Mouse (Mus musculus) heart, embryonic 13.5 days (tissue): ENCODE measurements around the gene Fcna. TPM values are rescaled to one million over a fixed set of nuclear protein-coding genes. Genes with fewer than 3 reads are reported as not detected.
A peak's percentile ranks its signal among the peaks of the same experiment; 100 is the strongest.

Experiments used
- ATAC-seq: fragments of 200-750 bp; cut with Nextera tagmentation; 2 replicates; pipeline ENCODE4 v1.8.0; 2017; ENCODE audit warnings: moderate TSS enrichment; ENCODE audit not compliant: insufficient number of reproducible peaks, low FRiP score, low TSS enrichment; ENCODE audit errors: extremely low read depth
- H3K27ac ChIP-seq: fragments of 300-500 bp; sonication (generic); replicated peaks from 2 replicates; pipeline ENCODE4 v1.5.1; 2015; ENCODE audit warnings: moderate library complexity, mild to moderate bottlenecking, inconsistent platforms
- H3K27me3 ChIP-seq: fragments of 300-500 bp; sonication (generic); replicated peaks from 2 replicates; pipeline ENCODE4 v1.6.1; 2015; ENCODE audit warnings: mild to moderate bottlenecking, inconsistent platforms
- H3K36me3 ChIP-seq: fragments of 300-500 bp; sonication (generic); 2 replicates; pipeline ENCODE4 v1.6.1; 2015; ENCODE audit warnings: mild to moderate bottlenecking, inconsistent platforms
- H3K4me1 ChIP-seq: fragments of 300-500 bp; sonication (generic); 2 replicates; pipeline ENCODE4 v1.6.1; 2015; ENCODE audit warnings: inconsistent platforms
- H3K4me2 ChIP-seq: fragments of 300-500 bp; sonication (generic); 2 replicates; pipeline ENCODE4 v1.6.1; 2015; ENCODE audit warnings: inconsistent platforms, mild to moderate bottlenecking, moderate library complexity
- H3K4me3 ChIP-seq: fragments of 300-500 bp; sonication (generic); 2 replicates; pipeline ENCODE4 v1.5.1; 2015; ENCODE audit warnings: moderate library complexity, mild to moderate bottlenecking, inconsistent platforms
- H3K9ac ChIP-seq: fragments of 300-500 bp; sonication (generic); 2 replicates; pipeline ENCODE4 v1.6.1; 2015; ENCODE audit warnings: inconsistent platforms, mild to moderate bottlenecking, moderate library complexity
- H3K9me3 ChIP-seq: fragments of 300-500 bp; sonication (generic); 2 replicates; pipeline ENCODE4 v1.6.1; 2016; ENCODE audit warnings: inconsistent platforms
- WGBS: fragments of 180-500 bp; shearing (Covaris S2); methylation state at CpG from one replicate; pipeline ENCODE4 v1.1.7; 2015; ENCODE audit warnings: mixed read lengths; 5-methylcytosine and 5-hydroxymethylcytosine counted together
- polyA plus RNA-seq: library from polyadenylated mRNA; unstranded; fragments of >200 nt; fragmentation: Nextera tagmentation; extraction: Ambion mirVana; gene quantifications from 2 replicates; pipeline ENCODE4 v1.2.1, GENCODE M21; 2015

The Fcna gene
- polyA plus RNA-seq, 1 experiment from 2014 or later, result 2.3 TPM

DNA sequence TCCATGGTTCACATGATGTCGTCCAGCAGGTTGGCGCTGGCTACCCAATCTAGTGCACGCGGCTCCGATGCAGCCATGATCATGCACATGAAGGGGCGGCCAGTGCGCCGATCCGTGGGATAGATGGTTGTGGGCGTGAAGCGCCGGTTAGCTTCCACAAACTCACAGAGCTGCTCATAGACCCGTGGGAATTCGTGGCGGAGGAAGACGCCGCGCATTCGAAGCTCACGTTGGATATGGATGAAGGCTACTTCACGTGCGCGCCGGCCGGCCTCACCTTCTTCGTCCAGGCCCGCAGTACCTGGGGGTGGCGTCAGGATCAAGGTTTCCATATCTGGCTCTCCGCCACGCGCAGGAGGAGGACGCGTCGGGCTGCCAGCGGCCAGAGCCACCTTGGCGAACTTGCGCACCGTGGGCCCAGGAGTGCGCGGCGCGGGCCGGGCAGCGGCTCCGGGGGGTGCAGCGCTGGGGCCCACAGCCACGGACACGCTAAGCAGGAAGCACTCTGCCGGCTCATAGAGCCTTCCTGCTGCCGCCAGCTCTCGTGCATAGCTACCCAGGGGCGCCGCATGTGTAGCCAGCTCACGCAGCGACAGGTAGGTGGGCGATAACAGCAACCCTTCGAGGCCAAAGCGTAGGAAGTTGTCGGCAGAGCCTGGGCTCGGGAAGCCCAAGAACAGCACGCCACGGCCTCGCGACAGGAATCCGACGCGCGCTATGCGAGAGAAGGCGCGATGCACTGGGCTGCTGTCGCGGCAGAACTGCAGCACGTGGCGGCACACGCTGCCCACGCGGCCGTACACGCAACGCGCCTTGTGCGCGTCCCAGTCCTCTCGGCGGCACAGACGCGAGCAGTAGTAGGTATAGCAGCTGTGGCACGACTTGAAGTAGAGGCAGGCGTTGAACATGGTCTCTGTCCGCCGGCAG lies 50.6 kb downstream of the Fcna start:
- no peak overlapping the region for H3K27ac ChIP-seq
- H3K4me3 ChIP-seq, result peak overlapping the region; percentile 40
- WGBS, result 12% methylated on average over 92 of the region's 92 CpGs
- H3K9ac ChIP-seq, result peak overlapping the region; percentile 50
- H3K9me3 ChIP-seq, result no peaks in the 10 kb centered on the region
- H3K4me2 ChIP-seq, result peak overlapping the region; percentile 59
- peaks cover 6% of the 10 kb centered on the region; the same call in 1 of the 2 replicates for H3K36me3 ChIP-seq
- ATAC-seq, result no peak
- H3K27me3 ChIP-seq, result peaks cover 58% of the 10 kb centered on the region
- H3K4me1 ChIP-seq, result peaks cover 74% of the 10 kb centered on the region

DNA sequence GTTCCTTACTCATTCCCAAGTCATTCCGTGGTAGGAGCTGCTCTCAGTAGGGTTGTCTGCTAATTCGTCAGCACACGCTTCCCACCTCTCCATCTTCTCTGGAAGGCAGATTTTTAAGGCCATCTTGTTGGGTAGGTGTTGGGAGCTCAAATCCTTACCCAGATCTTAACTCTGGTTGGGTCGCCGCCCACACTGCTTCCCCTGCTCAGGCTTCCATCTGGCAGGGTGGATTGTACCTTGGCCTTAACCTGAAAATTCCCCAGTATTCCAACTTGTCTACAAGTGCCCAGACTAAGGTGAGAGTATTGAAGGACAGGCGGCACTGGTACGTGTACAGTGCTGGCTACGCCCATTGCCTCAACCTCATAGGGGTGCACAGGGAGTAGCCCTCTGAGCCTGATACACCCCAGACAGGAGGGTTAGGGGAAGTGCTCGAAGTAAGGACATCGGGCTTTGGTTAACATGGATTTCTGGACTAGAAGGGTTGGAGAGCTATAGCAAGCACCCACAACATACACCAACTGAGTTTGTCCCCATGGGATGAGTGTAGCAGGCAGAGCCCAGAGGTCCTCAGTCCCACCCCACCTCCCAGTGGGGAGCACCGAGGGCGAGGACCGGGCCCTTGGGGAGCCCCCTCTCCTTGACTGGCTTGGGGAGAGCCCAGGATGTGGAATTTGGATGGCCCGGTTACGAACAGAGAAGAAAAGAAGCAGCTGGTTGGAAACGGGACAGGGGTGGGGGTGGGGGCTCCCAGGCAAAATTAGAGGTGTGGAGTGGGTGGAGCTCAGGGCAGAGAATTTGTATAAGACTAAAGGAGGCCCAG lies 51.6 kb downstream of the Fcna start:
- Histone ChIP-seq H3K9ac (peak overlapping the region; percentile 86), H3K36me3 (peaks cover 15% of the 10 kb centered on the region), H3K4me1 (peaks cover 64% of the 10 kb centered on the region), H3K27ac (no peak overlapping the region), H3K9me3 (no peaks in the 10 kb centered on the region), H3K27me3 (peaks cover 56% of the 10 kb centered on the region), H3K4me3 (peak overlapping the region; percentile 71), H3K4me2 (peak overlapping the region; percentile 90)
- WGBS, result 69% methylated on average over 16 of the region's 16 CpGs
- ATAC-seq, result no peak

DNA sequence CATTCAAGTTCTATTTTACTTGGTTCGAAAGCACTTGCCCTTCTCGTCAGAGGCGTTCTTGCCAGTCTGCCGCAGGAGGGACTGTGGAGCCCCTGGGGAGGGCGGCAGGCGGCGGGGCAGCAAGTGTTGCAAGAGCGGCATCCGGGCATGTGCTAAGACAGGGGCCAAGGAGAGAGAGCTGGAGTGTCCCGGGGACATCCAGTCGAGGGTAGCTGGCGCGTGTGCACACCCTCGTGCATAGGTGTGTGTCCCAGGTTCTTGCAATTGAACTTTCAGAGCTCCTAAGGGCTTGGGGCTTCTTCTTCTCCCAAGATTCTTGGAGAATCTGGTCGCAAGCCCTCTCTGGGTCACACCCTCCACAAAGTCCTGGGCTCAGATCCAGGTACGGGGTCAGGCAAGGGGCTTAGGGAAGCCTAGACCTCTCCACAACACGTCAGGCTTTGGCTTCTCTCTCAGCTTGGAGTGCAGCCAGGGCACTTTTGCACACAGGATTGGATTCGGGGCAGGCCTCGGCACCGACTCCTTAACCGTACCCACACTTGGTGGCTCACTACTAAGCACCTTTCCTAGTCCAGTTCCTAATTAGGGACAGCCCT lies 52.3 kb downstream of the Fcna start:
- 12% methylated on average over 21 of the region's 21 CpGs for WGBS
- Histone ChIP-seq H3K4me1 (peaks cover 59% of the 10 kb centered on the region), H3K27ac (peak overlapping the region; percentile 90), H3K36me3 (peaks cover 19% of the 10 kb centered on the region), H3K27me3 (peaks cover 49% of the 10 kb centered on the region), H3K4me3 (peak overlapping the region; percentile 71), H3K9ac (peak overlapping the region; percentile 86), H3K9me3 (no peaks in the 10 kb centered on the region), H3K4me2 (peak overlapping the region; percentile 90)
- no peak for ATAC-seq

Other genes with a start within 250 kb of the Fcna start
- 0.51 and 0.68 TPM in 2 replicates for gene Entpd2, start 232.2 kb downstream of the Fcna start, polyA plus RNA-seq
- gene Npdc1, start 228.7 kb downstream of the Fcna start, polyA plus RNA-seq, result 26.6 and 29.0 TPM in 2 replicates
- 0.07 TPM in 1 of 2 replicates, not detected in the other for gene Fut7, start 204.8 kb downstream of the Fcna start, polyA plus RNA-seq
- gene Abca2, start 199.3 kb downstream of the Fcna start, polyA plus RNA-seq, result 2.7 and 3.2 TPM in 2 replicates
- gene Clic3, start 171.2 kb downstream of the Fcna start, polyA plus RNA-seq, result 1.8 and 2.5 TPM in 2 replicates
- 25.6 and 25.7 TPM in 2 replicates for gene Paxx, start 166.9 kb downstream of the Fcna start, polyA plus RNA-seq
- gene Ptgds, start 158.0 kb downstream of the Fcna start, polyA plus RNA-seq, result 19.8 and 20.7 TPM in 2 replicates
- not detected in 2 replicates for gene Lcn12, start 134.1 kb downstream of the Fcna start, polyA plus RNA-seq
- gene Fbxw5, start 127.3 kb downstream of the Fcna start, polyA plus RNA-seq, result 73.8 and 83.9 TPM in 2 replicates
- 3.1 and 3.5 TPM in 2 replicates for gene C8g, start 126.3 kb downstream of the Fcna start, polyA plus RNA-seq
- gene Traf2, start 81.1 kb downstream of the Fcna start, polyA plus RNA-seq, result 21.0 and 22.9 TPM in 2 replicates
- gene Edf1, start 70.2 kb downstream of the Fcna start, polyA plus RNA-seq, result 277 and 302 TPM in 2 replicates
- 4.6 and 7.3 TPM in 2 replicates for gene Mamdc4, start 53.2 kb downstream of the Fcna start, polyA plus RNA-seq
- 177 and 199 TPM in 2 replicates for gene Phpt1, start 52.8 kb downstream of the Fcna start, polyA plus RNA-seq
- 0.14 and 0.27 TPM in 2 replicates for gene Ajm1, start 46.3 kb downstream of the Fcna start, polyA plus RNA-seq
- 42.9 and 47.6 TPM in 2 replicates for gene Rabl6, start 19.5 kb downstream of the Fcna start, polyA plus RNA-seq
- 0.11 and 0.13 TPM in 2 replicates for gene Ccdc183, start 10.4 kb downstream of the Fcna start, polyA plus RNA-seq
- gene Tmem141, start 6.0 kb downstream of the Fcna start, polyA plus RNA-seq, result 20.3 and 20.4 TPM in 2 replicates
- gene Lcn8, start 25.1 kb upstream of the Fcna start, polyA plus RNA-seq, result not detected in 2 replicates
- not detected in 2 replicates for gene Lcn5, start 29.9 kb upstream of the Fcna start, polyA plus RNA-seq
- gene Lcn6, start 48.8 kb upstream of the Fcna start, polyA plus RNA-seq, result not detected in 2 replicates
- not detected in 2 replicates for gene Lcn10, start 54.7 kb upstream of the Fcna start, polyA plus RNA-seq
- gene Obp2a, start 72.0 kb upstream of the Fcna start, polyA plus RNA-seq, result not detected in 2 replicates
- gene Bmyc, start 78.7 kb upstream of the Fcna start, polyA plus RNA-seq, result 47.0 and 47.6 TPM in 2 replicates
- gene Obp2b, start 109.0 kb upstream of the Fcna start, polyA plus RNA-seq, result not detected in 2 replicates
- not detected in 2 replicates for gene Lcn3, start 137.5 kb upstream of the Fcna start, polyA plus RNA-seq
- gene Lcn11, start 149.0 kb upstream of the Fcna start, polyA plus RNA-seq, result not detected in 2 replicates
- not detected in 2 replicates for gene Gm13539, start 154.2 kb upstream of the Fcna start, polyA plus RNA-seq
- gene Glt6d1, start 187.8 kb upstream of the Fcna start, polyA plus RNA-seq, result not detected in 2 replicates
- gene Lcn9, start 195.1 kb upstream of the Fcna start, polyA plus RNA-seq, result not detected in 2 replicates
- gene Sohlh1, start 219.2 kb upstream of the Fcna start, polyA plus RNA-seq, result not detected in 2 replicates
- gene Kcnt1, start 235.7 kb upstream of the Fcna start, polyA plus RNA-seq, result 0.07 and 0.11 TPM in 2 replicates